Mouse (Mus musculus) spleen, embryonic (tissue): ENCODE results near the gene Cryge.

Experiments
- CTCF ChIA-PET: fragments of 350-600 bp; sonication (Branson Sonifier 250); formaldehyde crosslinking; loops from one replicate; lab custom pipeline; 2022; lab: Charles Lee

The Cryge gene

GRCm38 (mm10) chr1:65012726-65013125 lies 38.2 kb downstream of the Cryge start:
- CTCF ChIA-PET: no interaction called here

GRCm38 (mm10) chr1:65010153-65010552 lies 40.8 kb downstream of the Cryge start:
- CTCF ChIA-PET: interaction anchor here (0.7 kb wide), 1 partner anchor 40 kb away, joined by 3 read pairs; no protein-coding TSS in a partner anchor

GRCm38 (mm10) chr1:65005575-65005974 lies 45.4 kb downstream of the Cryge start:
- CTCF ChIA-PET: no interaction called here

DNA sequence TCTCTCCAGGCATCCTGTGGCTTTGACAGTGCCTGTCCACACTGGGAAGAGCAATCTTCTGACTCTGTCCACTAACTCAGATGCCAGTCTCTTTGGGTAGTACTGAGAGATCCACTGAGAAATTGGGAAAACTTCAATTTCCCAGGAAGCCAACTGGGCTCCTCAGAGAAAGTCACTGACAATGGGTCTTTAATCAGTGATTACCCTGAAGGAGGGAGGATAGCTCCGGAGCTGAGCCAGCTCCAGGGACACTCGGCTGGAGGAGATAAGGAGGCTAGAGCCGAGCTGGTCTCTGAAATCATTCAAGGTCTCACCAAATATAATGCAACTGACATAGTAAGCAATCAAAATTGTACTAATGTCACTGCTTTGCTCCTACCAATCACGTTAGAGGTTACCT lies 46.4 kb downstream of the Cryge start:
- CTCF ChIA-PET: interaction anchor here (0.6 kb wide), 1 partner anchor 10 kb away, joined by 3 read pairs; no protein-coding TSS in a partner anchor
